Mouse (Mus musculus): Measurements from ENCODE around the gene Trex1.

Trex1 gene

GRCm38 (mm10) chr9:109059136-109059903 lies at the start of gene Trex1:
Gene Trex1 (minus strand): TSS chr9:109059734.
- peak; percentile 94 to 96 for DNase-seq

GRCm38 (mm10) chr9:109107341-109107740 lies 47.8 kb upstream of the Trex1 start:
- no peak for DNase-seq

- no peak for DNase-seq
These were observed 46.1 kb upstream of the Trex1 start for GRCm38 (mm10) chr9:109105648-109106047.

GRCm38 (mm10) chr9:109105011-109105410 lies 45.5 kb upstream of the Trex1 start:
- peak; percentile 45 to 70 for DNase-seq

- no peak for DNase-seq
These were observed 44.5 kb upstream of the Trex1 start for GRCm38 (mm10) chr9:109104083-109104482.

GRCm38 (mm10) chr9:109103250-109103649 lies 43.7 kb upstream of the Trex1 start:
- DNase-seq, result no peak

GRCm38 (mm10) chr9:109102541-109102940 lies 43.0 kb upstream of the Trex1 start:
- no peak for DNase-seq

GRCm38 (mm10) chr9:109101933-109102445 lies 42.5 kb upstream of the Trex1 start:
- no peak for DNase-seq

GRCm38 (mm10) chr9:109100307-109100928 lies 40.9 kb upstream of the Trex1 start:
- DNase-seq, result no peak

- DNase-seq, result peak; percentile 86 to 92
These were observed 39.4 kb upstream of the Trex1 start for GRCm38 (mm10) chr9:109098969-109099368.

- DNase-seq, result no peak
These were observed 38.8 kb upstream of the Trex1 start for GRCm38 (mm10) chr9:109098366-109098765.

GRCm38 (mm10) chr9:109097831-109098230 lies 38.3 kb upstream of the Trex1 start:
- DNase-seq, result peak in 1 of 2 experiments; percentile 74

- no peak for DNase-seq
These were observed 37.8 kb upstream of the Trex1 start for GRCm38 (mm10) chr9:109097291-109097690.

- peak in 1 of 2 experiments; percentile 59 for DNase-seq
These were observed 37.3 kb upstream of the Trex1 start for GRCm38 (mm10) chr9:109096856-109097255.

GRCm38 (mm10) chr9:109096251-109096661 lies 36.7 kb upstream of the Trex1 start:
- DNase-seq, result no peak

- peak; percentile 69 to 85 for DNase-seq
These were observed 35.8 kb upstream of the Trex1 start, which contains the start of gene Plxnb1 for GRCm38 (mm10) chr9:109095137-109095982. Gene Plxnb1 (plus strand): TSS chr9:109095389.

- DNase-seq, result peak in 1 of 2 experiments; percentile 80
These were observed 35.1 kb upstream of the Trex1 start for GRCm38 (mm10) chr9:109094553-109095136.

GRCm38 (mm10) chr9:109093786-109094552 lies 34.4 kb upstream of the Trex1 start:
- peak; percentile 62 to 83 for DNase-seq

- DNase-seq, result peak in 1 of 2 experiments; percentile 65
These were observed 33.3 kb upstream of the Trex1 start for GRCm38 (mm10) chr9:109092799-109093198.

GRCm38 (mm10) chr9:109091802-109092201 lies 32.3 kb upstream of the Trex1 start:
- no peak for DNase-seq

GRCm38 (mm10) chr9:109090446-109090845 lies 30.9 kb upstream of the Trex1 start:
- DNase-seq, result no peak

- no peak for DNase-seq
These were observed 28.5 kb upstream of the Trex1 start for GRCm38 (mm10) chr9:109087987-109088386.
